Mouse (Mus musculus) E14TG2a.4 (cell line): ENCODE measurements around the gene Hoxb13.

ENCODE experiments used
- H3K27me3 ChIP-seq: 2 replicates; pipeline ENCODE4 v1.6.1; 2014; ENCODE audit warnings: low read length, control low read depth; ENCODE audit not compliant: insufficient read depth
- H3K36me3 ChIP-seq: 2 replicates; pipeline ENCODE4 v1.6.1; 2014; ENCODE audit warnings: low read length, control low read depth; ENCODE audit not compliant: insufficient read depth
- H3K4me1 ChIP-seq: replicated peaks from 2 replicates; pipeline ENCODE4 v1.6.1; 2014; ENCODE audit warnings: low read depth, low read length, control low read depth
- H3K4me3 ChIP-seq: replicated peaks from 2 replicates; pipeline ENCODE4 v1.5.1; 2014; ENCODE audit warnings: mild to moderate bottlenecking, low read length
- H3K9me3 ChIP-seq: 2 replicates; pipeline ENCODE4 v1.6.1; 2014; ENCODE audit warnings: low read length, control low read depth
- CTCF ChIP-seq: conservative IDR thresholded peaks from 2 replicates; pipeline ENCODE4 v1.5.1; 2014; ENCODE audit warnings: low read length
- NANOG ChIP-seq: IDR thresholded peaks from 2 replicates; pipeline ENCODE4 v1.6.1; 2014; ENCODE audit warnings: borderline replicate concordance, low read length, mixed read lengths
- POU5F1 ChIP-seq: IDR thresholded peaks from 2 replicates; pipeline ENCODE4 v1.6.1; 2014; ENCODE audit warnings: low read length, borderline replicate concordance

Hoxb13 gene

DNA sequence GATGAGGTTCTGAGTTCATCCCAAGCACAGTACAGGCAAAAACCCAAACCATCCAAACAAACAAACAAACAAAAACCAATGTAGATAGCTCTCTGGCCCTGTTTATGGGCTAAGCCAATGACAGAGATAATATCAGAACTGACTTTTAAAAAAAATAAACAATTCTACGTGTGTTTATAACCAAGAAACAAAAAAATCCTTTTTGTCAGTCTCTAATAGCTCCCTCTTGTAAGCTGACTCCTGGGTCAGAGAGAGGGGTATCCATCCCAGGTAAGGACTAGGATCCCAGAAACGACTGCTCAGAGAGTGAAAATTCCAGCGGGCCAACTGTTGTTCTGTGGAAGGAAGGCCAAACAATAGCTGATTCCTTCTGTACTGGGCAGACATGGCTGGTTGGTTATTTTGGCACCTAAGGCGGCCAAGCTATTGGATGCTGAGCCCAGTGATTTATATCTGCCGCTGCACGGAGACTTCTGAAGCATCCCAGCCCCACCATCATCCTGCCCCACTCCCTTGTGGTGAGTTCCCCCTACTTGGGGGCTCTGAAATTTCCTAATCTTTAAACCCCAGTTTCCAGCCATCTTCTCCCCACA, 15.1 kb upstream of the Hoxb13 start:
- TF ChIP-seq CTCF (no peak), POU5F1 (no peak), NANOG (no peak)
- H3K4me3 ChIP-seq = no peak overlapping the region
- H3K4me1 ChIP-seq = peaks cover 29% of the 10 kb centered on the region
- H3K9me3 ChIP-seq = peaks cover 3% of the 10 kb centered on the region
- peaks cover 97% of the 10 kb centered on the region for H3K27me3 ChIP-seq
- no peaks in the 10 kb centered on the region for H3K36me3 ChIP-seq

DNA sequence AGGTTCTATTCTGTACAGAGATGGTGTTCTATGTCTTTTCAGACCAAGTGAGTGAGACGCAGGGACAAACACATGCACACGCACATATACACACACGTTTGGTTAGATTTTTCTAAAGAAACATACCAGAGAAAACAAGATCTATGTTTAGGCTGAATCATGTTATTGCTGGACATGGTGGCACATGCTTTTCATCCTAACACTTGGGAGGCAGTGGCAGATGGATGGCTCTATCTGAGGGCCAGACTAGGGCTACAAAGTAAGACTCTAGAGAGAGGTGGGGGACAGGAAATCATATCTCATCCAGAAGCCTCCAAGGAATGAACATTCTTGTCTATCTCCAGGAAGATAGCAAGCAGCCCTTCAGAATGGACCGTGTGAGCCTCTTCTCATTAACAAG, 13.1 kb upstream of the Hoxb13 start:
- TF ChIP-seq NANOG (no peak), CTCF (no peak), POU5F1 (no peak)
- H3K9me3 ChIP-seq = no peaks in the 10 kb centered on the region
- no peaks in the 10 kb centered on the region for H3K36me3 ChIP-seq
- H3K4me1 ChIP-seq = peaks cover 21% of the 10 kb centered on the region
- H3K27me3 ChIP-seq = peaks cover 93% of the 10 kb centered on the region
- no peak overlapping the region for H3K4me3 ChIP-seq

DNA sequence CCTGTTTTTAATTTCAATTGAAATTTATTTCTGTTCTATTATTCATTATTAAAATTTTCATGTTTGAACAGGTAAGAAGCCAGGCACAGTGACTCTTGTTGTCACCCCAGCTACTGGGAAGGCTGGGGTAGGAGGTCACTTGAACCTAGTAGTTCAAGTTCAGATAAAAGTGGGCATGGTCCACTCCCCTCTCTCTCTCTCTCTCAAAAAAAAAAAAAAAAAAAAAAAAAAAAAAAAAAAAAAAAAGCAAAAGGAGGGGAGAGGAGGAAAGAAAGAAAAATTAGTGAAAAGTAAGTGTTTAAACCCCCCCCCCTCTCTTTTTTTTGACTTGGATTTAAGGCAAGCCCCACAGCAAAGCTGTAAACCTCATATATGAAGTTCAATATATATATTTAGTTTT, 9.9 kb upstream of the Hoxb13 start:
- Histone ChIP-seq H3K4me1 (peaks cover 15% of the 10 kb centered on the region), H3K4me3 (no peak overlapping the region), H3K9me3 (0 out of 2 replicates have a peak, but pooled peaks cover 6% of the 10 kb centered on the region), H3K27me3 (peaks cover 94% of the 10 kb centered on the region), H3K36me3 (no peaks in the 10 kb centered on the region)
- TF ChIP-seq NANOG (no peak), POU5F1 (no peak), CTCF (no peak)

DNA sequence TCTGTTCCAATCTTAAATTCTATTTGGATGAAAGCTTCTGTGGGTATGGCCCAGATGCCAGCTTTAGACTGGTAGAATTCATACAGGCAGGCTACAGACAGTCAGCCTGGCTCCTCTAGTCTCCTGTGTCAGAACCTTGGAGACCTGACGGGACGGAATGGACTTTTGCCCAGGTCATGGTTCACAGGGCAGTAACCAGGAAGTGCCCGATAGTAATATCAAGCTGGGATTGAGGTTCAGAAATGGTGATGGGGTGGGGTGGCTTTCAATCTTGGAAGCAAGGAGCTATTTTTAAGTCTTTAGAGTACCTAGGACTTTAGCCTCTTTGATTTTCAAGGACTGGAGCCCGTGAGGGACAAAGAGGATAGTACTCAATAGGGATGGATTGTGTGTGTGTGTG, 6.8 kb upstream of the Hoxb13 start:
- H3K27me3 ChIP-seq = peaks cover 91% of the 10 kb centered on the region

DNA sequence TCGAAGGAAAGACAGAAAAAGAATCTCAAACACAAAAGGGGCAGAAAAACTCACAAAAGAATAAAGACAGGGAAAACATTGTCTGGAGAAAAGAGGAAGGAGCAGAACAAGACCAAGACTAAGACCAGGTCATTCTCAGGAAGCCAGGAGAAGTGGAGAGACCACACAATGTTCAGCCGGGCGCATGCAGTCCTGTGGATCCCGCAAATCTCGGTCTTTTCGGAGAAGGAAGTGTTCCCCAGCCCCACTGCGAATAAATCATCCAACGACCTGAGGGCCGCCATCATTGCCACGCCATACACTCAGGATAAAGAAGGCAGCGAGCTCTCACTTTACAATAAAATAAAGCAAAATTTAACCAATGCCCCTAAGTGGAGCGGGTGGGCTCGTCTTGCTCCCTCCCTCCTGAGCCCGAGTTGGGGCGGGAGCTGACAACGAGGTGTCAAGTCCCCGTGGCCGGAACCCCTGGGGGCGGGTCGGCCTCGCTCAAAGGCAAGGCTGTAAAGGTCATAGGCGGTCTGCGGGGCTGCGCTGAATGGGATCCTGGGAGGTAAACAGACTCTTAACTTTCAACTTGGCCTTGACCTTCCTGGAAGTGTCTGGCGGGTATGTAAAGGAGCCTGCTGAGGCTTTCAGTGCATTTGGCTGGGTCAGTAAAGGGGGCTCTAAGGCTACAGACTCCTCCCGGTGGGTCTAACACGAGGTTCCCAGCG, 4.2 kb upstream of the Hoxb13 start:
- Histone ChIP-seq H3K9me3 (0 out of 2 replicates have a peak, but pooled peaks cover 6% of the 10 kb centered on the region), H3K4me3 (peak overlapping the region; percentile 51), H3K4me1 (peaks cover 64% of the 10 kb centered on the region), H3K27me3 (peaks cover 98% of the 10 kb centered on the region), H3K36me3 (no peaks in the 10 kb centered on the region)
- peak; percentile 83 for TF ChIP-seq NANOG
- no peak; the same call in 1 of the 2 replicates for TF ChIP-seq POU5F1

More for the DNA sequence above, 6.8 kb upstream of the Hoxb13 start:
- TF ChIP-seq CTCF = no peak
- no peak for TF ChIP-seq POU5F1
- TF ChIP-seq NANOG = no peak
- Histone ChIP-seq H3K9me3 (0 out of 2 replicates have a peak, but pooled peaks cover 6% of the 10 kb centered on the region), H3K4me1 (peaks cover 42% of the 10 kb centered on the region), H3K36me3 (no peaks in the 10 kb centered on the region), H3K4me3 (no peak overlapping the region)

DNA sequence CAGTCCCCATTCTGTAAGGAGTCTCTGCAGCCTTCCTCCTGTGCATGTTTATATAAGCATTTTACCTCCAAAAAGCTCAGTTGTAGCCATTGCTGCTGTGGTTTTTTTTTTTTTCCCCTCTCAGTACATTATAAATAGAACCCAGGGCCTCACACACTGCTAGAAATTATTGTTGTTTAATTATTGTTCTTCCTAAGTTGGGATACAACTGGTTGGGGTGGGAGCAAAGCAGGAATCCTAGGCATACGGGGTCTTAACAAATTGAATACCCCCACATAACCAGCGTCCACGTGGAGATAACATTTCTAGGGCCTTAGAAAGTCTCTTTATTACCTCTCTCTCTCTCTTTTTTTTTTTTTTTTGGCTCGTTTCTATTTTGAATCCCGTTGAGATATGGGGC, 3.0 kb upstream of the Hoxb13 start:
- H3K27me3 ChIP-seq = peaks cover 98% of the 10 kb centered on the region
- peaks cover 74% of the 10 kb centered on the region for H3K4me1 ChIP-seq
- H3K4me3 ChIP-seq = no peak overlapping the region

DNA sequence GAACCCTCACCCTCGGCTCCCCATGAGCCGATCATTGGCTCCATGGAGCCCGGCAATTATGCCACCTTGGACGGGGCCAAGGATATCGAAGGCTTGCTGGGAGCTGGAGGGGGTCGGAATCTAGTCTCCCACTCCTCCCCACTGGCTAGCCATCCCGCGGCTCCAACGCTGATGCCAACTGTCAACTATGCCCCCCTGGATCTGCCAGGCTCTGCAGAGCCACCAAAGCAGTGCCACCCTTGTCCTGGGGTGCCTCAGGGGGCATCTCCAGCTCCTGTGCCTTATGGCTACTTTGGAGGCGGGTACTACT, 240 bp downstream of the Hoxb13 start:
- H3K36me3 ChIP-seq = no peaks in the 10 kb centered on the region
- no peak for TF ChIP-seq POU5F1
- no peak for TF ChIP-seq CTCF
- TF ChIP-seq NANOG = no peak
- H3K27me3 ChIP-seq = peaks cover 96% of the 10 kb centered on the region
- H3K9me3 ChIP-seq = no peaks in the 10 kb centered on the region
- H3K4me1 ChIP-seq = peaks cover 67% of the 10 kb centered on the region
- peak overlapping the region; percentile 68 for H3K4me3 ChIP-seq

More for the DNA sequence above, 3.0 kb upstream of the Hoxb13 start:
- H3K36me3 ChIP-seq = no peaks in the 10 kb centered on the region
- TF ChIP-seq CTCF (no peak), POU5F1 (no peak), NANOG (no peak)
- H3K9me3 ChIP-seq = 0 out of 2 replicates have a peak, but pooled peaks cover 6% of the 10 kb centered on the region

DNA sequence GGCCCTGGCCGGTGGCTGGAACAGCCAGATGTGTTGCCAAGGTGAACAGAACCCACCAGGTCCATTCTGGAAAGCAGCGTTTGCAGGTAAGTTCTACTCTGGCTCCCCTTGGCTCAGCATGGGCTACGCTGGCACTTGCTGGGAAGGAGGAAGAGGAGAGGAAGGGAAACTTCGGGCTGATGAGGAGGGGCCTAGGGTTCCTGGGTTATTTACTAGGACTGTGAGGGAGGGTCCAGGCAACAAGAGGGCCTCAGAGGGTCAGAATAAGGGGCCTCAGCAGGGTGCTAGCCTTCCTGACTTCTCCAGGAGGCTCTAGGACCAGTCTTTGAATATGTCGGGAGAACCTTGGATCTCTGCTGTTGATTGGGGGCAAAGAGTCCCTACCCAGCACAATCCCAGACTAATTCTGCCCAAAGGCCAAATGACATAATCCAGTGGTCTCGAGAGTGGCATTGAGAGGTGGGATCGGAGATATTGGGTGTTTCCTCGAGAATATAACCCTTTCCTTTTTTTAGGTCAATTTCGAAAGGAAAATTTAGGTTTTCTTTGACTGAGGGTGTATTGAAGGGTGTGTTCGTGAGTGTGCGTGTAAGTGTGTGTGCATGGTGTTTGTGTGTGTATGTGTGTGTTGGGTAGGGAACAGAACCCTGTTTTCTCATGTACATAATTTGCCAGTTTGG, 985 bp downstream of the Hoxb13 start:
- Histone ChIP-seq H3K4me3 (peak overlapping the region; percentile 68; the same call in 1 of the 2 replicates), H3K27me3 (peaks cover 97% of the 10 kb centered on the region), H3K9me3 (no peaks in the 10 kb centered on the region), H3K36me3 (no peaks in the 10 kb centered on the region), H3K4me1 (peaks cover 69% of the 10 kb centered on the region)
- TF ChIP-seq CTCF (no peak), NANOG (no peak)
